Mouse (Mus musculus): ENCODE data around the gene Meis2.

Gene Meis2

DNA sequence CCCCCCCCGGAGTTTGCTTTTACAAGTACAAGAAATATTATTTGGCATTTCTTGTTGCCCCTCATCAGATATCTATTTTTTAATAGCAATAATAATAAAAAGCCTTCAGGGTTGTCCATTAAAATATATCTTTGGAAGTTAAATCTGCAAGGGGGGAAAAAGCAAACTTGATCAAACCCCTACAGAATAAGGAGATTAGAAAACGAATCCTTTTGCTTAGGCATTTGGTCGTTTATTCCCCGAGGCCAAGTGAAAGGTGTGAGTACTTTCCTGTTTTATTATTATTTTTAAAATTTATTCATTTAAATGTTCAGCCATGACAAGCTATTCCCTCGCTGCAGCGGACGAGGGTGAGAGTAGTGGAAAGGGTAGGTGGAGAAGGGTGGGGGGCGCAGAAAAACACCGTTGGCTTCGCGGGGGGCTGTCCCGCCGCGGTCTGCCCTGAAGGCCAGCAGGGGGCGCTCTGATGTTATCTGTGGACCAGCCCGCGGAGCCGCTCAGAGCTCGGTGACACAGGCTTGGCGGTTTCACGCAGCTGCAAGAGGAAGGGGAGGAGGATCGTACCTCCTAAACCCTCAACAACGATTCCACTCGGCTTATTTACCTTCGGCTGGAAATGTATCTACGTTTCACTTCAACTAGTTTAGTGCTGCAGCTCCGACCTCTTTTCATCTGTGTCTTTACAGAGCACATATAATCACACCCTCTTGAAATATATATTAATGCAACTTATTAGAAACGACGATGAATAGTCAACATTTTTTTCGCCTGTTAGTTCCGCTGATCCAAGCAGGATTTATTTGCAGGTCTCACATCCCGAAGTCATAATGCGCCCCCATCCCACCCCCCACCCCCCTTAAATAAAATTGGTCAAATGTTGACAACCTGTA, 209.9 kb downstream of the Meis2 start:
- CTCF ChIA-PET, result no interaction called here

DNA sequence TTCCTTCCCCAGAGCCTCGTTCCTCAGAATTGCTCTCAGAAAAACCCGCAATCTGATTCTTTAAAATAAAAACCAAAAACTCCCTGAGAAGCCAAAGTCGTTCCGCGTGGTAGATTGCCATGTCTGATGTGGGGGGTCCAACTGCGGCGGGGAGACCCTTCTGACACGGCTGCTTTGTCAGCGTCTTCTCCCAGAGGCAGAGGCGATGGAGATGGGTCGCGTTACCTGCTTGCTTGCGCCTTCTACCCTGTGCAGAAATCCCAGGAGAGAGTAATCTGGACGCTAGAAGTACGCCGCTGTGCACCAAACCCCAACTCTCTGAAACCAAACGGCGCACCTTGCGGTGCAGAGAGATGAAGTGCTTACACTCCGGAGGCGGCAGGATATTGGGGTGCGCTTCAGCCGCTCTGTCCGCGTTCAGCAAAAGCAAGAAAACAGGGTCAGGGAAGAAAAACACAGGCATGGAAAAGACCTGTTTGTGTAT, 210.8 kb downstream of the Meis2 start:
- CTCF ChIA-PET, result no interaction called here

- CTCF ChIA-PET, result no interaction called here
These were observed 211.4 kb downstream of the Meis2 start for GRCm38 (mm10) chr2:115854007-115854827.

DNA sequence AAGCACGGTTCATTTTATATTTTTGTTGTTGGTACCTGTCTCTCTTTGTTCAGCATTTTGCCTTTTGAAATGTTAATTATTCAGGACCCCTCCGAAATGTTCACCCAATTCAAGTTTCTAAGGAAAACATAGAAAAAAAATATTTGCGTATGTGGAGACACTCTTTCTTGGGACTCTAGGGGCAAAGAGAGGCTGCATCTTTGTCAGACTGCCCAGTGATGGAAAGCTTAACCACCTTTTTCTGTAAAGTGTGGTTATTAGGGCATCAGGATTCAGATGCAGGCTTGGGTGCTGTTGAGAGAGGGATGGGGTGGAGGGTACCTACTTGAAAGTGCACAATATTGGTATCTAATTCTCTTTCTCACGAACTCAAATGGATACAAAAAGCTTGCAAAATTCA, 212.4 kb downstream of the Meis2 start:
- CTCF ChIA-PET, result no interaction called here

DNA sequence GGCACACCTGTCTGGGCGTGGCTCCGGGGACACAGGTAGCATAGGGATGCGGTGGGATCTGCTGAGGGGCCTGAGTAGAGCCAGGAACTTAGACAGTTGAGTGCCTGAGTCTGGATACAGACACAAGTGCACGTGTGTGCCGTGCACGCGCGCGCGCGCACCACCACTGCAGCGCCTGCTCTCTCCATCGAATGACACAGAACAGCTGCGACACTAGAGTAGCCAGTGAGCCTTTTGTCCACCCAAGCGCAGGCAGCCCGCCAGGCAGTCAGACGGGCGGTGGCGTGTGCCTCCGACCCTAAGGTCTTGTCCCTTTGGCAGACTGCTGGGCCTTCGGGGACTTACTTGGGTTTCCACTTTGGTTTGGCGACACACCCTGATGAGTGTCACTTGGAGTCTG, 213.0 kb downstream of the Meis2 start:
- CTCF ChIA-PET, result no interaction called here

- CTCF ChIA-PET, result no interaction called here
These were observed 213.5 kb downstream of the Meis2 start for GRCm38 (mm10) chr2:115852109-115852508.

- CTCF ChIA-PET, result no interaction called here
These were observed 214.7 kb downstream of the Meis2 start for GRCm38 (mm10) chr2:115850961-115851360.

GRCm38 (mm10) chr2:115842821-115843220, 222.8 kb downstream of the Meis2 start:
- CTCF ChIA-PET, result interaction anchor here (0.6 kb wide), 1 partner anchor 17 kb away, joined by 6 read pairs; no protein-coding TSS in a partner anchor

- CTCF ChIA-PET, result no interaction called here
These were observed 229.6 kb downstream of the Meis2 start for GRCm38 (mm10) chr2:115836034-115836433.

GRCm38 (mm10) chr2:115822361-115822760, 243.3 kb downstream of the Meis2 start:
- CTCF ChIA-PET, result interaction anchor here (0.5 kb wide), 1 partner anchor 38 kb away, joined by 4 read pairs; no protein-coding TSS in a partner anchor

DNA sequence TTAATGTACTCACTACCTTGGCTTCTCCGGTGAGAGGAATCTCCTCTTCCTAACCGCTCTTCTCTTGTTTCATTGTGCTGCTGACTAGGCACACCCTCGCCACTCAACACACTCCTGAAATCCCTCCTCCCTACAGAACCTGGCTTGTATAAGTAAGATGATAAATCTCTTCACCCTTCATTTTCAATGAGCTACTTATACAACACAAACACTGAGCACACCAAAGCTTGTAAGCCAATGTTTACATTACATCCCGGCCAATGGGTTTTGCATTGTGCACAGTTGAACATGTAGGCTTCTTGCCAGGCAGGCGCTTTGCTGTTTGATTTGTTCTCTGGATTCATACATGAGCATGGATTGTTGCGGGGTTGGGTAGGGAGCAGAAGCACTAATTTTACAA, 247.7 kb downstream of the Meis2 start:
- CTCF ChIA-PET, result no interaction called here

DNA sequence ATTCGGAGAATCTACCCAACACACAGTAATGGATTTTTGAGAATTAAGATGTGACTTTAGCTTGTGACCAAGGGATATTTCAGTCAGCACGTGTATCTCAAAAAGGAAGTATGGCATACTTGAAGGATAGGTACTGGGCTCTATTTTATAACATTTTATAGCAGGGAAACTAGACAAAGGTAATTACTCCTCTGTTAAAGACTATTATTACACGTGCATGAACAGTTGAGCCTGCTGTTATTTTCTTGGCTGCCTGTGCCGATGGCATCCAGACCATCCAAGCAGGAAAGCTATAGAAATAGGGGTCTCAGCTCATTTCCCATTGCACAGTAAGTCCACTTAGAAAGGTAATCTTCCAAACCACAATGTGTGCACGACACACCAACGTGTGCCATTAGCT, 251.9 kb downstream of the Meis2 start:
- CTCF ChIA-PET, result no interaction called here

DNA sequence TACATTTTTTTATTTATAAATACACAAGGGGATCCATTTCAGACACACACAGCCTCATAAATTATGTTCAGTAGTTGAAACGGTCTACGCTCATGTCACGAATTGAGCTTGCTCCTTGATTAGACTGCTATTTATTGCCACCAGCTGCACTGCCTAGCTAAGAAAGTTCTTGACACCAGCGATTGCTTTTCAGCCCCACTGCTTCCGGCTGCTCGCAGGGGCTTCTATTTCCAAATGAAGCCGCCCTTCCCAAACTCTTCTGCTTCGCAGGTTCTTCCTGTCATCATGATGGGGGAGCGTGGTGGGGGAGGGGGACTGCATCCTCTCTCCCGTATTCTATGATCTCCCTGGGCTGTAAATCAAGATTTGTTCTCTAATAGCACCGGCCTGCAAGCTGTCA, 252.3 kb downstream of the Meis2 start:
- CTCF ChIA-PET, result no interaction called here
